Mouse (Mus musculus) liver, postnatal 0 days (tissue): Measurements from ENCODE around the gene Ogfr.

ENCODE experiments used
- CTCF ChIP-seq: sonication (generic); IDR thresholded peaks from 2 replicates; pipeline ENCODE4 v1.5.1; 2016; ENCODE audit warnings: antibody characterized with exemption, low read depth
- EP300 ChIP-seq: IDR thresholded peaks from 2 replicates; pipeline ENCODE4 v1.6.1; 2016; ENCODE audit warnings: antibody characterized with exemption, low read depth, mild to moderate bottlenecking

- TF ChIP-seq CTCF (no peak), EP300 (no peak)
Observed at GRCm38 (mm10) chr2:180597490-180597889, 8.4 kb downstream of the Ogfr start, which contains the start of gene Col9a3.
